Mouse (Mus musculus) adrenal gland, postnatal 25 days (tissue): ENCODE results near the gene Robo1. TPM values are rescaled to one million over a fixed set of nuclear protein-coding genes. Genes with fewer than 3 reads are reported as not detected.

Source experiments
- DNase-seq: peaks from one replicate; pipeline ENCODE4 v3.0.0; 2021; ENCODE audit warnings: mixed read lengths
- long read RNA-seq: library from polyadenylated mRNA; stranded (forward); transcript quantifications from one replicate; pipeline ENCODE4 v2.0.0, GENCODE M21; 2021
- total RNA-seq: library from RNA; stranded (reverse); gene quantifications from 2 replicates; pipeline ENCODE4 v1.2.3, GENCODE M21; 2021

The Robo1 gene
- total RNA-seq, result 177 and 190 TPM in 2 replicates
- long read RNA-seq, partial matches to known transcripts, result 28 of 40 reads
- long read RNA-seq, other reads (novel, unspliced or antisense), result 9 of 40 reads

GRCm38 (mm10) chr16:72307537-72308330 lies at the start of gene Robo1:
Gene Robo1, plus strand, starts transcription at chr16:72308306.
- DNase-seq, result no peak

GRCm38 (mm10) chr16:72267839-72268238 lies 40.3 kb upstream of the Robo1 start:
- DNase-seq, result no peak

- no peak for DNase-seq
These were observed 31.6 kb upstream of the Robo1 start for GRCm38 (mm10) chr16:72276390-72277074.

- no peak for DNase-seq
These were observed 194 bp downstream of the Robo1 start for GRCm38 (mm10) chr16:72308331-72308668.

- DNase-seq, result no peak
These were observed 19.2 kb downstream of the Robo1 start for GRCm38 (mm10) chr16:72327321-72327720.

GRCm38 (mm10) chr16:72328579-72328978 lies 20.5 kb downstream of the Robo1 start:
- no peak for DNase-seq

GRCm38 (mm10) chr16:72337757-72338156 lies 29.7 kb downstream of the Robo1 start:
- DNase-seq, result no peak

- DNase-seq, result no peak
These were observed 42.3 kb downstream of the Robo1 start for GRCm38 (mm10) chr16:72350422-72350821.

- DNase-seq, result no peak
These were observed 48.6 kb downstream of the Robo1 start for GRCm38 (mm10) chr16:72356515-72357357.

GRCm38 (mm10) chr16:72376896-72377295 lies 68.8 kb downstream of the Robo1 start:
- DNase-seq, result no peak

- DNase-seq, result no peak
These were observed 73.7 kb downstream of the Robo1 start for GRCm38 (mm10) chr16:72381819-72382218.

- no peak for DNase-seq
These were observed 75.5 kb downstream of the Robo1 start for GRCm38 (mm10) chr16:72383566-72383965.

GRCm38 (mm10) chr16:72393512-72393911 lies 85.4 kb downstream of the Robo1 start:
- no peak for DNase-seq

- DNase-seq, result no peak
These were observed 90.7 kb downstream of the Robo1 start for GRCm38 (mm10) chr16:72398811-72399210.

GRCm38 (mm10) chr16:72402381-72402780 lies 94.3 kb downstream of the Robo1 start:
- no peak for DNase-seq

GRCm38 (mm10) chr16:72409820-72410219 lies 101.7 kb downstream of the Robo1 start:
- DNase-seq, result no peak

GRCm38 (mm10) chr16:72411669-72412270 lies 103.7 kb downstream of the Robo1 start:
- DNase-seq, result no peak

- no peak for DNase-seq
These were observed 104.8 kb downstream of the Robo1 start for GRCm38 (mm10) chr16:72412879-72413278.

- DNase-seq, result no peak
These were observed 111.4 kb downstream of the Robo1 start for GRCm38 (mm10) chr16:72419328-72420066.

- no peak for DNase-seq
These were observed 114.3 kb downstream of the Robo1 start for GRCm38 (mm10) chr16:72422426-72422825.

- no peak for DNase-seq
These were observed 126.3 kb downstream of the Robo1 start for GRCm38 (mm10) chr16:72434396-72434795.
